Comparison of ENCODE assay signal across 10 mouse cellular contexts in genomic region chr5:139510682-139511366, GRCm38 (mm10). TPM values are rescaled to one million over a fixed set of nuclear protein-coding genes. Genes with fewer than 3 reads are reported as not detected.
DNase-seq lines count a peak whose midpoint lies in the region; ATAC-seq and TF ChIP-seq lines count a peak whose summit lies in the region.
"Had no signal": no experiment of that assay in that cellular context is flagged by ENCODE, and none has a peak within 500 bp of the region (broad histone marks: within the 10 kb centered on the region; RNA-seq: fewer than 3 reads in every experiment).

No protein-coding gene starts in this region.

- H3K9me3 ChIP-seq in hindbrain, embryonic 16.5 days (ENCODE audit: control insufficient read depth, low read length): no peaks in the 10 kb centered on the region
- H3K9me3 ChIP-seq in hindbrain, embryonic 10.5 days: no peaks in the 10 kb centered on the region
- H3K9me3 ChIP-seq in midbrain, postnatal 0 days (ENCODE audit: low read length): no peaks in the 10 kb centered on the region
- no peaks in the 10 kb centered on the region for H3K9me3 ChIP-seq in heart, embryonic 10.5 days

- no peaks in the 10 kb centered on the region for H3K4me1 ChIP-seq in hindbrain, embryonic 16.5 days (ENCODE audit: control insufficient read depth, insufficient read depth, low read depth, low read length)
- no peaks in the 10 kb centered on the region for H3K4me1 ChIP-seq in hindbrain, embryonic 10.5 days (replicated peaks)
- no peaks in the 10 kb centered on the region for H3K4me1 ChIP-seq in kidney, adult 2 months (ENCODE audit: control insufficient read depth, insufficient read depth, low read length)
- H3K4me1 ChIP-seq in midbrain, postnatal 0 days (ENCODE audit: insufficient read depth, low read length): no peaks in the 10 kb centered on the region
- no peaks in the 10 kb centered on the region for H3K4me1 ChIP-seq in heart, embryonic 10.5 days

- H3K36me3 ChIP-seq in hindbrain, embryonic 16.5 days (ENCODE audit: control insufficient read depth, insufficient read depth, low read length): no peaks in the 10 kb centered on the region
- no peaks in the 10 kb centered on the region for H3K36me3 ChIP-seq in hindbrain, embryonic 10.5 days
- H3K36me3 ChIP-seq in kidney, adult 2 months (ENCODE audit: control insufficient read depth, insufficient read depth, low read length): no peaks in the 10 kb centered on the region
- H3K36me3 ChIP-seq in midbrain, postnatal 0 days (ENCODE audit: insufficient read depth, low read length): no peaks in the 10 kb centered on the region
- no peaks in the 10 kb centered on the region for H3K36me3 ChIP-seq in heart, embryonic 10.5 days

- H3K4me2 ChIP-seq in hindbrain, embryonic 16.5 days (ENCODE audit: low read length): peak overlapping the region; percentile 32
- no peak overlapping the region; the same call in 1 of the 2 replicates for H3K4me2 ChIP-seq in midbrain, postnatal 0 days (ENCODE audit: low read depth, low read length, poor library complexity, severe bottlenecking)

- no peak for DNase-seq in hindbrain, embryonic 10.5 days (ENCODE audit: low spot score)
- peak; percentile 51 for DNase-seq in R1 (ENCODE audit: low read depth, low spot score)
- DNase-seq in kidney, adult 2 months: peak; percentile 54
- DNase-seq in midbrain, postnatal 0 days (ENCODE audit: low spot score): peak; percentile 47
- no peak for DNase-seq in ovary, adult 18-20 months (ENCODE audit: low spot score)
- DNase-seq in frontal cortex, postnatal 25 days (ENCODE audit: low spot score in 2 of 2): no peak
- no peak for DNase-seq in heart, embryonic 10.5 days (ENCODE audit: low spot score)

- ATAC-seq in hindbrain, embryonic 16.5 days: no peak
- no peak for ATAC-seq in midbrain, postnatal 0 days (ENCODE audit: low FRiP score)

- WGBS in hindbrain, embryonic 16.5 days: 15% methylated on average over 17 of the region's 17 CpGs
- 18% methylated on average over 17 of the region's 17 CpGs for WGBS in hindbrain, embryonic 10.5 days
- 8% methylated on average over 17 of the region's 17 CpGs for whole genome bisulfite sequencing in kidney, adult 2 months
- 15% methylated on average over 17 of the region's 17 CpGs for WGBS in midbrain, postnatal 0 days
- WGBS in heart, embryonic 10.5 days: 20% methylated on average over 17 of the region's 17 CpGs

- no peak overlapping the region for H3K27ac ChIP-seq in hindbrain, embryonic 16.5 days (ENCODE audit: low read depth, low read length)
- no peak overlapping the region for H3K27ac ChIP-seq in hindbrain, embryonic 10.5 days
- no peak overlapping the region for H3K27ac ChIP-seq in kidney, adult 2 months (ENCODE audit: insufficient read depth, low read depth, low read length)
- H3K27ac ChIP-seq in midbrain, postnatal 0 days (ENCODE audit: low read depth, low read length): no peak overlapping the region
- H3K27ac ChIP-seq in heart, embryonic 10.5 days: no peak overlapping the region

- peaks cover 9% of the 10 kb centered on the region for H3K27me3 ChIP-seq in hindbrain, embryonic 16.5 days (replicated peaks; ENCODE audit: control insufficient read depth, insufficient read depth, low read length)
- peaks cover 27% of the 10 kb centered on the region for H3K27me3 ChIP-seq in hindbrain, embryonic 10.5 days (ENCODE audit: insufficient read depth, poor library complexity, severe bottlenecking)
- H3K27me3 ChIP-seq in kidney, adult 2 months (replicated peaks; ENCODE audit: control insufficient read depth, insufficient read depth, low read length): no peaks in the 10 kb centered on the region
- H3K27me3 ChIP-seq in midbrain, postnatal 0 days (ENCODE audit: insufficient read depth, low read length): no peaks in the 10 kb centered on the region
- peaks cover 35% of the 10 kb centered on the region for H3K27me3 ChIP-seq in heart, embryonic 10.5 days (ENCODE audit: insufficient read depth, poor library complexity, severe bottlenecking)

- H3K9ac ChIP-seq in hindbrain, embryonic 16.5 days (ENCODE audit: low read depth, low read length): no peak overlapping the region
- no peak overlapping the region for H3K9ac ChIP-seq in midbrain, postnatal 0 days (replicated peaks; ENCODE audit: low read length, poor library complexity, severe bottlenecking)

- TF ChIP-seq POLR2A in kidney, adult 2 months (IDR thresholded peaks at IDR 0.05; ENCODE audit: low read depth, low read length): no peak

- TF ChIP-seq CTCF in kidney, adult 2 months (conservative IDR thresholded peaks at IDR 0.05; ENCODE audit: insufficient read depth, insufficient read length, low read depth, low read length): peak; percentile 28; the same call in 1 of the 2 replicates
- TF ChIP-seq CTCF in midbrain, postnatal 0 days (IDR thresholded peaks at IDR 0.05): peak; percentile 67

- peak overlapping the region; percentile 14; the same call in 1 of the 2 replicates for H3K4me3 ChIP-seq in hindbrain, embryonic 16.5 days (ENCODE audit: low read length)
- H3K4me3 ChIP-seq in hindbrain, embryonic 10.5 days: no peak overlapping the region
- H3K4me3 ChIP-seq in kidney, adult 2 months (ENCODE audit: insufficient read depth, low read depth, low read length): no peak overlapping the region
- H3K4me3 ChIP-seq in midbrain, postnatal 0 days (ENCODE audit: low read depth, low read length): 0 out of 2 replicates have a peak overlapping the region, but pooled peaks have one; percentile 1
- no peak overlapping the region for H3K4me3 ChIP-seq in heart, embryonic 10.5 days

RNA-seq across cellular contexts. Expression of gene Zfand2a, which starts 26.5 kb away (rescaled TPM):
- 24.5 and 29.3 TPM in 2 replicates for polyA plus RNA-seq in hindbrain, embryonic 16.5 days (2015; fragmentation: Nextera tagmentation; extraction: Ambion mirVana)
- polyA plus RNA-seq in hindbrain, embryonic 10.5 days (2016; fragmentation: Nextera tagmentation; extraction: Ambion mirVana): 9.7 and 13.2 TPM in 2 replicates
- 11.8 and 12.4 TPM in 2 replicates for polyA plus RNA-seq in kidney, adult 2 months (2012; rRNA removed)
- total RNA-seq in midbrain, postnatal 0 days (2014; rRNA removed): 56.5 and 60.6 TPM in 2 replicates
- 30.4 and 35.0 TPM in 2 replicates for polyA plus RNA-seq in midbrain, postnatal 0 days (2015; fragmentation: Nextera tagmentation; extraction: Ambion mirVana)
- 10.7 and 12.6 TPM in 2 replicates for polyA plus RNA-seq in heart, embryonic 10.5 days (2016; fragmentation: Nextera tagmentation; extraction: Ambion mirVana)

RNA-seq across cellular contexts. Expression of gene Uncx, which starts 32.5 kb away (rescaled TPM):
- 24.9 and 26.7 TPM in 2 replicates for polyA plus RNA-seq in hindbrain, embryonic 16.5 days (2015; fragmentation: Nextera tagmentation; extraction: Ambion mirVana)
- polyA plus RNA-seq in hindbrain, embryonic 10.5 days (2016; fragmentation: Nextera tagmentation; extraction: Ambion mirVana): 14.0 and 61.1 TPM in 2 replicates
- 1.1 and 1.5 TPM in 2 replicates for polyA plus RNA-seq in kidney, adult 2 months (2012; rRNA removed)
- 21.2 and 24.3 TPM in 2 replicates for total RNA-seq in midbrain, postnatal 0 days (2014; rRNA removed)
- polyA plus RNA-seq in midbrain, postnatal 0 days (2015; fragmentation: Nextera tagmentation; extraction: Ambion mirVana): 15.5 and 20.0 TPM in 2 replicates
- polyA plus RNA-seq in heart, embryonic 10.5 days (2016; fragmentation: Nextera tagmentation; extraction: Ambion mirVana): 0.18 TPM in 1 of 2 replicates, not detected in the other
- total RNA-seq: granulocyte monocyte progenitor cell, adult 5-6 weeks had no signal
- polyA plus RNA-seq: testis, adult 2 months had no signal

RNA-seq across cellular contexts. Expression of gene 3110082I17Rik, which starts 50.5 kb away (rescaled TPM):
- polyA plus RNA-seq in hindbrain, embryonic 16.5 days (2015; fragmentation: Nextera tagmentation; extraction: Ambion mirVana): 18.4 and 20.3 TPM in 2 replicates
- 49.1 and 56.3 TPM in 2 replicates for polyA plus RNA-seq in hindbrain, embryonic 10.5 days (2016; fragmentation: Nextera tagmentation; extraction: Ambion mirVana)
- polyA plus RNA-seq in kidney, adult 2 months (2012; rRNA removed): 4.8 and 6.0 TPM in 2 replicates
- 4.3 and 7.9 TPM in 2 replicates for total RNA-seq in midbrain, postnatal 0 days (2014; rRNA removed)
- polyA plus RNA-seq in midbrain, postnatal 0 days (2015; fragmentation: Nextera tagmentation; extraction: Ambion mirVana): 14.9 and 15.1 TPM in 2 replicates
- polyA plus RNA-seq in heart, embryonic 10.5 days (2016; fragmentation: Nextera tagmentation; extraction: Ambion mirVana): 29.2 and 40.9 TPM in 2 replicates

Comparison
In these comparisons a context has a peak if more than half of its experiments do, and no peak if none do; other contexts are left out.
1. H3K4me3 ChIP-seq: peak in hindbrain, embryonic 16.5 days (single experiment) and midbrain, postnatal 0 days (single experiment); none in hindbrain, embryonic 10.5 days (single experiment), kidney, adult 2 months (single experiment) and heart, embryonic 10.5 days (single experiment).
2. DNase-seq: peak in R1 (single experiment), kidney, adult 2 months (single experiment) and midbrain, postnatal 0 days (single experiment); none in hindbrain, embryonic 10.5 days (single experiment), ovary, adult 18-20 months (single experiment), frontal cortex, postnatal 25 days (0 of 2) and heart, embryonic 10.5 days (single experiment).